Mouse (Mus musculus): ENCODE measurements around the gene Creld1. TPM values are rescaled to one million over a fixed set of nuclear protein-coding genes. Genes with fewer than 3 reads are reported as not detected.

The Creld1 gene
- polyA plus RNA-seq, 1 experiment from 2014 or later = 32.6 TPM

GRCm38 (mm10) chr6:113499346-113499745 is 16.2 kb downstream of the Creld1 start:
- Histone ChIP-seq H3K4me1 (ENCODE audit: control insufficient read depth in 2 of 2, insufficient read depth in 2 of 2, low read length in 2 of 2) (peaks cover 8 to 16% of the 10 kb centered on the region in 2 experiments; a peak in 3 of 4 replicates), H3K27ac (replicated peaks in 1 of 2; ENCODE audit: control insufficient read depth in 1 of 2, insufficient read depth in 1 of 2, low read depth in 2 of 2, low read length in 2 of 2) (no peak overlapping the region), H3K9me3 (ENCODE audit: control insufficient read depth, low read length) (no peaks in the 10 kb centered on the region), H3K4me3 (ENCODE audit: control insufficient read depth in 1 of 2, insufficient read depth in 1 of 2, low read depth in 1 of 2, low read length in 2 of 2) (no peak overlapping the region), H3K9ac (ENCODE audit: low read length) (no peak overlapping the region), H3K4me2 (ENCODE audit: low read length) (no peak overlapping the region), H3K36me3 (ENCODE audit: control insufficient read depth, insufficient read depth, low read length) (no peaks in the 10 kb centered on the region), H3K27me3 (ENCODE audit: control insufficient read depth, insufficient read depth, low read length) (peaks cover 56% of the 10 kb centered on the region)
- 62% methylated on average over 6 of the region's 6 CpGs for WGBS
- ATAC-seq (ENCODE audit: insufficient number of reproducible peaks, insufficient read depth, low FRiP score, low read depth) = no peak

GRCm38 (mm10) chr6:113501388-113502084 is 18.4 kb downstream of the Creld1 start, which contains the start of gene Prrt3:
TSS of gene Prrt3 (minus strand) at chr6:113501931.
- peak within 1 kb of the TSS; percentile 54 for H3K4me2 ChIP-seq (ENCODE audit: low read length)
- H3K36me3 ChIP-seq (ENCODE audit: control insufficient read depth, insufficient read depth, low read length) = no peaks in the 10 kb centered on the region
- 5% methylated on average over 32 of the region's 32 CpGs for WGBS
- H3K9ac ChIP-seq (ENCODE audit: low read length) = peak within 1 kb of the TSS; percentile 41; the same call in 1 of the 2 replicates
- no peak within 1 kb of the TSS for H3K27ac ChIP-seq (replicated peaks in 1 of 2; ENCODE audit: control insufficient read depth in 1 of 2, insufficient read depth in 1 of 2, low read depth in 2 of 2, low read length in 2 of 2)
- H3K27me3 ChIP-seq (ENCODE audit: control insufficient read depth, insufficient read depth, low read length) = peaks cover 38% of the 10 kb centered on the region
- no peaks in the 10 kb centered on the region for H3K9me3 ChIP-seq (ENCODE audit: control insufficient read depth, low read length)
- no peak for ATAC-seq (ENCODE audit: insufficient number of reproducible peaks, insufficient read depth, low FRiP score, low read depth)
- 0 out of 4 replicates have a peak, but pooled peaks cover 0 to 5% of the 10 kb centered on the region in 2 experiments for H3K4me1 ChIP-seq (ENCODE audit: control insufficient read depth in 2 of 2, insufficient read depth in 2 of 2, low read length in 2 of 2)
- H3K4me3 ChIP-seq (ENCODE audit: control insufficient read depth in 1 of 2, insufficient read depth in 1 of 2, low read depth in 1 of 2, low read length in 2 of 2) = peak within 1 kb of the TSS; percentile 10 to 24

GRCm38 (mm10) chr6:113502801-113503200 is 19.7 kb downstream of the Creld1 start:
- H3K9me3 ChIP-seq (ENCODE audit: control insufficient read depth, low read length) = no peaks in the 10 kb centered on the region
- H3K9ac ChIP-seq (ENCODE audit: low read length) = no peak overlapping the region
- H3K27me3 ChIP-seq (ENCODE audit: control insufficient read depth, insufficient read depth, low read length) = peaks cover 33% of the 10 kb centered on the region
- no peak overlapping the region for H3K4me3 ChIP-seq (ENCODE audit: control insufficient read depth in 1 of 2, insufficient read depth in 1 of 2, low read depth in 1 of 2, low read length in 2 of 2)
- WGBS = 50% methylated on average over 2 of the region's 2 CpGs
- H3K27ac ChIP-seq (replicated peaks in 1 of 2; ENCODE audit: control insufficient read depth in 1 of 2, insufficient read depth in 1 of 2, low read depth in 2 of 2, low read length in 2 of 2) = no peak overlapping the region
- no peaks in the 10 kb centered on the region for H3K36me3 ChIP-seq (ENCODE audit: control insufficient read depth, insufficient read depth, low read length)
- no peak for ATAC-seq (ENCODE audit: insufficient number of reproducible peaks, insufficient read depth, low FRiP score, low read depth)
- H3K4me2 ChIP-seq (ENCODE audit: low read length) = no peak overlapping the region
- 0 out of 4 replicates have a peak, but pooled peaks cover 0 to 5% of the 10 kb centered on the region in 2 experiments for H3K4me1 ChIP-seq (ENCODE audit: control insufficient read depth in 2 of 2, insufficient read depth in 2 of 2, low read length in 2 of 2)

GRCm38 (mm10) chr6:113505689-113506088 is 22.6 kb downstream of the Creld1 start:
- H3K9me3 ChIP-seq (ENCODE audit: control insufficient read depth, low read length) = no peaks in the 10 kb centered on the region
- peaks cover 21% of the 10 kb centered on the region for H3K27me3 ChIP-seq (ENCODE audit: control insufficient read depth, insufficient read depth, low read length)
- no peak overlapping the region for H3K4me2 ChIP-seq (ENCODE audit: low read length)
- H3K4me1 ChIP-seq (ENCODE audit: control insufficient read depth in 2 of 2, insufficient read depth in 2 of 2, low read length in 2 of 2) = peaks cover 5 to 6% of the 10 kb centered on the region in 2 experiments; a peak in 2 of 4 replicates
- no peaks in the 10 kb centered on the region for H3K36me3 ChIP-seq (ENCODE audit: control insufficient read depth, insufficient read depth, low read length)
- H3K27ac ChIP-seq (replicated peaks in 1 of 2; ENCODE audit: control insufficient read depth in 1 of 2, insufficient read depth in 1 of 2, low read depth in 2 of 2, low read length in 2 of 2) = no peak overlapping the region
- 79% methylated on average over 1 of the region's 1 CpGs for WGBS
- H3K9ac ChIP-seq (ENCODE audit: low read length) = no peak overlapping the region
- ATAC-seq (ENCODE audit: insufficient number of reproducible peaks, insufficient read depth, low FRiP score, low read depth) = no peak
- no peak overlapping the region for H3K4me3 ChIP-seq (ENCODE audit: control insufficient read depth in 1 of 2, insufficient read depth in 1 of 2, low read depth in 1 of 2, low read length in 2 of 2)

GRCm38 (mm10) chr6:113507130-113507529 is 24.0 kb downstream of the Creld1 start:
- no peak overlapping the region for H3K9ac ChIP-seq (ENCODE audit: low read length)
- no peak for ATAC-seq (ENCODE audit: insufficient number of reproducible peaks, insufficient read depth, low FRiP score, low read depth)

GRCm38 (mm10) chr6:113508272-113508946 is 25.3 kb downstream of the Creld1 start:
- Histone ChIP-seq H3K27ac (replicated peaks in 1 of 2; ENCODE audit: control insufficient read depth in 1 of 2, insufficient read depth in 1 of 2, low read depth in 2 of 2, low read length in 2 of 2) (no peak overlapping the region), H3K36me3 (ENCODE audit: control insufficient read depth, insufficient read depth, low read length) (peaks cover 4% of the 10 kb centered on the region; the same call in 1 of the 2 replicates), H3K27me3 (ENCODE audit: control insufficient read depth, insufficient read depth, low read length) (no peaks in the 10 kb centered on the region), H3K9me3 (ENCODE audit: control insufficient read depth, low read length) (no peaks in the 10 kb centered on the region), H3K4me1 (ENCODE audit: control insufficient read depth in 2 of 2, insufficient read depth in 2 of 2, low read length in 2 of 2) (peaks cover 0 to 6% of the 10 kb centered on the region in 2 experiments; a peak in 2 of 4 replicates), H3K4me3 (ENCODE audit: control insufficient read depth in 1 of 2, insufficient read depth in 1 of 2, low read depth in 1 of 2, low read length in 2 of 2) (no peak overlapping the region), H3K4me2 (ENCODE audit: low read length) (no peak overlapping the region), H3K9ac (ENCODE audit: low read length) (no peak overlapping the region)
- 38% methylated on average over 7 of the region's 7 CpGs for whole genome bisulfite sequencing
- ATAC-seq (ENCODE audit: insufficient number of reproducible peaks, insufficient read depth, low FRiP score, low read depth) = no peak

More at GRCm38 (mm10) chr6:113507130-113507529, 24.0 kb downstream of the Creld1 start:
- Histone ChIP-seq H3K27me3 (ENCODE audit: control insufficient read depth, insufficient read depth, low read length) (peaks cover 6% of the 10 kb centered on the region; the same call in 1 of the 2 replicates), H3K4me3 (ENCODE audit: control insufficient read depth in 1 of 2, insufficient read depth in 1 of 2, low read depth in 1 of 2, low read length in 2 of 2) (no peak overlapping the region), H3K9me3 (ENCODE audit: control insufficient read depth, low read length) (no peaks in the 10 kb centered on the region), H3K36me3 (ENCODE audit: control insufficient read depth, insufficient read depth, low read length) (no peaks in the 10 kb centered on the region), H3K4me1 (ENCODE audit: control insufficient read depth in 2 of 2, insufficient read depth in 2 of 2, low read length in 2 of 2) (peaks cover 0 to 6% of the 10 kb centered on the region in 2 experiments; a peak in 2 of 4 replicates), H3K27ac (replicated peaks in 1 of 2; ENCODE audit: control insufficient read depth in 1 of 2, insufficient read depth in 1 of 2, low read depth in 2 of 2, low read length in 2 of 2) (no peak overlapping the region), H3K4me2 (ENCODE audit: low read length) (no peak overlapping the region)

- 41% methylated on average over 5 of the region's 5 CpGs for WGBS
- Histone ChIP-seq H3K27ac (replicated peaks in 1 of 2; ENCODE audit: control insufficient read depth in 1 of 2, insufficient read depth in 1 of 2, low read depth in 2 of 2, low read length in 2 of 2) (no peak overlapping the region), H3K9ac (ENCODE audit: low read length) (no peak overlapping the region), H3K36me3 (ENCODE audit: control insufficient read depth, insufficient read depth, low read length) (peaks cover 9% of the 10 kb centered on the region), H3K27me3 (ENCODE audit: control insufficient read depth, insufficient read depth, low read length) (no peaks in the 10 kb centered on the region), H3K4me1 (ENCODE audit: control insufficient read depth in 2 of 2, insufficient read depth in 2 of 2, low read length in 2 of 2) (peaks cover 0 to 6% of the 10 kb centered on the region in 2 experiments; a peak in 2 of 4 replicates), H3K4me2 (ENCODE audit: low read length) (no peak overlapping the region), H3K4me3 (ENCODE audit: control insufficient read depth in 1 of 2, insufficient read depth in 1 of 2, low read depth in 1 of 2, low read length in 2 of 2) (no peak overlapping the region), H3K9me3 (ENCODE audit: control insufficient read depth, low read length) (no peaks in the 10 kb centered on the region)
- no peak for ATAC-seq (ENCODE audit: insufficient number of reproducible peaks, insufficient read depth, low FRiP score, low read depth)
Measured at GRCm38 (mm10) chr6:113508947-113509280, 25.8 kb downstream of the Creld1 start.
